Mouse (Mus musculus) adrenal gland, postnatal 14 days (tissue): ENCODE results near the gene Kif22. TPM values are rescaled to one million over a fixed set of nuclear protein-coding genes. Genes with fewer than 3 reads are reported as not detected.

ENCODE experiments used
- DNase-seq: peaks from one replicate; pipeline ENCODE4 v3.0.0; 2021; ENCODE audit warnings: mixed read lengths
- total RNA-seq: library from RNA; stranded (reverse); gene quantifications from 2 replicates; pipeline ENCODE4 v1.2.3, GENCODE M21; 2021

Kif22 gene
- total RNA-seq, 1 experiment from 2014 or later = 21.7 TPM

DNA sequence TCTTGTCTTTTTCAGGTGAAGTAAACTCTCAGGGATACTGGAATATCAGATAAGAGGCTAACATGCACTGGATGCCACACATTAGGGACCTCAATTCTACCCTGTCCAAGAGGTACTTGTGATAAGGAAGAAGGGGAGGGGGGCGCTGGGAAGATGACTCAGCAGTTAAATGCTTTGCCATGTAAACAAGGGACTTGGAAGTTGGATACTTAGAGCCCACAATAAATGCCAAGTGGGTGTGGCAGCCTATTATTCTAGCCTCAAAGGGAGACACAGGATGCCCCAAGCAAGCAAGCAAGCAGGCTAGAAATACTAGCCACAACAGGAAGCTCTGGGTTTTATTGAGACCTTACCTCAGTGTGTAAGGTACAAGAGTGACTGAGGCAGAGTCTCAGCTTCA is 11.0 kb downstream of the Kif22 start:
- DNase-seq = no peak

DNA sequence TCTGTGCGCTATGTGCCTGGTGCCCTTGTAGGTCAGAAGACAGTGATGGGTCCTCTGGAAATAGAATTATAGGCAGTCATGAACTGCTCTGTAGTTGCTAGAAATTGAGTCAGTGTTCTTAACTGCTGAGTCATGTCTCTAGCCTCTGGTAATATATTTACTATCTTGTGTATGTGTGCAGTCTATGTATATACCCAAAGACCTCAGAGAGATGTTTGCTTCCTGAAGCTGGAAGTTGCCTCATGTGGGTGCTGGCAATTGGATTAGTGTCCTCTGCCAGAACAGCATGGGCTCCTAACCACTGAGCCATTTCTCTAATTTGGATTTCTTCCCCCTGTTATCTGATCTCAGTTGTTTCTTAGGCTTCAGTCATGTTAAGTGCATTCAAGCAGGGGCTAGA is 12.1 kb downstream of the Kif22 start:
- DNase-seq = no peak

DNA sequence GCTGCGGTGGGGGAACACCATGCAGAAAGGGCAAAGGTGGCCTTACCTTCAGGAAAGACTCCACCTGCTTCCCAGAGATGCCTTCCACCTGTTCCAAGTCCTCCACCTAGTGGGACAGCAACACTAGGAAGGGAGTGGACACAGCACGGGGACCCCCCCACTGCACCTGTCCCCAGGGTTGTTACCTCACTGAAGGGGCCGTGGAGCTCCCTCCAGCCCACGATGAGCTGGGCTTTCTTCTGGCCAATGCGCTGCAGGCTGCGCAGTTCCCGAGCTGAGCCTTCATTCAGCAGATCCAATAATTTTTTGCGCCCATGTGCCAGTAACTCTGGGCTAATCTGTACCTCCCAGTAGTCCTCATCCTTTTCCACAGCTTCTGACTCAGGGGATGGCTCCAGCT is 14.4 kb downstream of the Kif22 start:
- DNase-seq = peak; percentile 43

DNA sequence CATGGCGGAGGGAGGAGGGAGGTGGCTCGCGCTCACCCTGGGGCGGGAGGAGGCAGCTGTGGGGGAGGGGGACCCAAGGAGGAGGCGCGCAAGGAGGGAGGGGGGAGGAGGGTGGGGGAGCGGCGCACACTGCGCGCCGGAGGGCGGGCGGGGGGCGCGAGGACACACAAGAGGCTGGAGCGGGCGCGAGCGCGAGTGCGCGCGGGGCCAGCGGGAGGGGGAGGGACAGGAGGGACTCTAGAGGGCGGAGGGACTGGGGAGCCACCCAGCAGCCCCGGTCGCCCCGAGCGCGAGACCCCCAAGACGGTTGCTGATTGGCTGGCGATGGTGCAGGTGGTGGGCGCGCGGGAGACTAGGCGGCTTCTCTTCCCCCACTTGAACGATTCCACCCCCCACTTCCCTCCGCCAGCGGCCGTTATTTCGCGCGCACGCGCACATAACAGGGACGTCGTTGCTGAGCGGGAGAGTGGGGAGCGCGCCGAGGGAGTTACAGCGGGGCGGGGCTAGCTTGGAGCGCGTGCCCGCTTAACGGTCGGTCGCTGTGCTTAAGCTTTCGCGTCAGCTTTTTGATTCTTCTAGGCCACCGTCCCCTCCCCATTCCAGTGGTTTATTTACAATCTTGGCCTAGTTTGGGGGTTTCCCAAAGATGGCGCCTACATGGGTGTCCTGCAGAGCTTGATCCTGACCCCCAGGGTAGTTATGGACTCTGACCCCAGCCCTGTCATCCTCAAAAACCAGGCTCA is 15.1 kb downstream of the Kif22 start, which contains the start of gene Maz:
Maz (minus strand) TSS at position 54 of the 743 bp plus-strand sequence.
- DNase-seq = peak; percentile 99

DNA sequence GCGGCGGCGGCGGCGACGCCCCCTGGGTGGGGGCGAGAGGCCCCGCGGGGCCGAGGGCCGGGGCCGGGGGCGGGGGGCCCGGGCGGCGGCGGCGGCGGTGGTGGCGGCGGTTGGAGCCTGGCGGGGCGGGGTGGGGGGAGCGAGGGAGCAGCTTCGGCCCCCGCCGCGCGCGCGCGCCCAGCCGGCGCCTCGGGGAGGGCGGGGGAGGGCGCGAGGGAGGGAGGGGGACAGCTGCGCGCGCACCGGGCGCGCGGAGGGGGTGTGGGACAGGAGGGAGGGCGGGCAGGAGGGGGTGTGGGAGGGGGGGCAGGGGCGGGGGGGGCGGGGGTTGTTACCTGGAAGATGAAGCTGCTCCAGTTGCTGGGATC is 15.7 kb downstream of the Kif22 start:
- no peak for DNase-seq

DNA sequence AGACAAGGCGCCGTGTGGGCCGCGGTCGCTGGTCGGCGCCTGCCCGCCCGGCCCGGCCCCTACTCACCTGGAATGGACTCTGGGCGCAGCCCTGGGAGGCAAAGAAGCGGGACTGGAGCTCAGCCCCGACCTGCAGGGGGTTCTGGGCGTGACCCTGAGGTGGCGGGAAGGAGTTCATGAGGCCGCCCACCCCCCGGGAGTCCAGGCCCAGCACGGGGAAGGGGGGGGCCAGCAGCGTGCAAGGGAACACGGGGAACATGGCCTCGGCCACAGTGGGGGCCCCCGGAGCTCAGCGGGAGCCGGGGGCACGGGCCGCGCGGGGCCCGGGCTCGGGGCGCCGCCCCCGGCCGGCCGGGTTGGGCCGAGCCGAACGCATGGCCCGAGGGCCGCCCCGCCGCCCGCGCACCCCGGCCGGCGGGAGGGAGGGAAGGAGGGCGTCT is 16.1 kb downstream of the Kif22 start:
- DNase-seq = peak; percentile 81

DNA sequence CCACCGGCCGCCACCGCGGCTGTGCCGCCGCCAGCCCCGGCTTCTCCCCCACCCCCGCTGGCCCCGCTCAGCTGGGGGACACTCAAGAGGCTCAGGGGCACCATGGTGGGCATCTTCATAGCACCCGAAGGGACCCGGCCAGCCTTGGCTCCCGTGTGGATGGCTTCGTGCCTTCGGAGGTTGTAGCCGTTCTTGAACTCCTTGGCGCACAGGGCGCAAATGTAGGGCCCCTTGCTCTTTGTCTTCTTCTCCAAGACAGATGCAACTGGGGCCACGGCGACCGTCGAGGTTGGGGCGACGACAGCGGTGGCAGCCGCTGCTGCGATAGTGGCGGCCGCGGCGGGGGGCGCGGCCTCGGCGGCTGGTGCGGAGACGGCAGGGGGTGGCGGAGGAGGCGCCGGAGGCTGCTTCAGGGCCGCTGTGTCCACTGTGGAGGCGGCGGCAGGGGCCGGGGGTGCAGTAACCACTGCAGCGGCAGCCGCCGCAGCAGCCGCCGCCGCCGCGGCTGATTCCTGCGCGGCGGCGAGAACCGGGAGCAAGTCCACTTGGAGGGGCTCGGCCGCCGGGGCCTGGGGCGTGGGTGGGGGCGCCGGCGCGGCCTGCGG is 16.6 kb downstream of the Kif22 start:
- peak; percentile 82 for DNase-seq

DNA sequence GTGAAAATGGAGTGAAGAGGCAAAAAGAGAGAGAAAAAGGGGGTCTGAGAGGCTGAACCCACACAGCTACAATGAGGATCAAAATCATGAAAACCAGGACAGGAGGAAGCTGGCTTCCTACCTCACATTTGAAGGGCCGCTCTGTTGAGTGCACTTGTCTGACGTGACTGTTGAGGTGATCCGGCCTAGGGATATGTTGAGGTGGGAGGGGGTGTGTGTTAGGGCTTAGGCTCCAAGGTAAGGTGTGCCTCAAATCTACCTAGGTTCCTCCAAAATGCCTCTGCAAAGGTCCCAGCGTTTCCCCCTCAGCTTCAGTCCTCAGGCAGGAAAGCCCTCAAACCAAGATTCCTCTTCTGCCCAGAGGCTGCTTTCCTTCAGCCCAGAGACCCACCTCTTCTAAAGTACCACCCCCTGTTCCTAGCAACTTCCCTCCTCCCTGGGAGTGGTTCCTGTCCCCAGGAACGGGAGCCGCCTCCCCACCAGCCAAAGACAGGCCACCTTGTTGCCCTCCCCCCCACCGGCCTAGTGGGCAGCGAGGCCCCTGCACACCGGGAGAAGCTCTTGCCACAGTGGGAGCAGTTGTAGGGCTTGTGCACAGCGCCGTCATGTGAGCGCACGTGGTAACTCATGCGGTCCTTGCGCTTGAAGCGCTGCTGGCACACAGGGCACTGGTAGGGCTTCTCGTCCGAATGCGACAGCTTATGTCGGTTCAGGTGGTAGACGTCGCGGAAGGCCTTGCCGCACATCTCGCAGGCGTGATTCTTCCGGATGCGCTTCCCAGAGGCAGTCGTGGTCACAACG is 17.3 kb downstream of the Kif22 start:
- peak; percentile 90 for DNase-seq

DNA sequence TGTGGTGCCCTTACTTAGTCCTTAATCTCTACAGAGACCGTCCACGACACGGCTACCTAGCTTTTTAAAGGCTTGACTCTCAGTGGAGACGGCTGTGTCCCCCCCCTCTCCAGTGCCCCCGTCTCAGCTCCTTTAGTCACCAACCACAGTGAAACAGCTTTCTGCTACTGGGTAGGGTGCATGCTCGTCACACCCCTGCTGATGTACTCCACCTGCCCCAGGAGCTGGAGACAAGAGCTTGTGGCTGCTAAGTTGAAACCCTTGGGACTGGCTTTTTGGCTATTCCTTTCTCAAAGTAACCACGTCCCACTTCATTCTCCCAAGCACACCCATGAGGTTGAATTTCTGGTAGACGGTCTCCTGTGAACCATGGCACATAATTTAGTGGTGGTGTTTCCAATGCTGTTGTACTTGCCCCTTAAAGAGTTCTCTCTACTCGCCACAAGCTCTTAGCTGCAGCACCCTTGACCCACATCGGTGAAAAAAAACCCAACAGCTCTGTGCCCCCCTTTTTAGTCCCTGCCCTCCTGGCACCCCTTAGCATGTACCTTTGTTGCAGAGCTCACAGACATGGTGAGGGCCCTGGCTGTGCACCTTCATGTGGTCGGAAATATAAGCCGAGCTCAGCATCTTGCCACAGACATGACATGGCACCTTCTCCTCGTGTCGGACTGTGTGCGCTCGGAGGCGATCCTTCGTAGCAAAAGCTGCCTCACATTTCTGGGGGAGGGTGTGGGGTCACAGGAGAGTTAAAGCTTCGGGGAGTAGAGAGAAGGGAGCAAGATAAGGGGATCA is 18.2 kb downstream of the Kif22 start:
- no peak for DNase-seq

DNA sequence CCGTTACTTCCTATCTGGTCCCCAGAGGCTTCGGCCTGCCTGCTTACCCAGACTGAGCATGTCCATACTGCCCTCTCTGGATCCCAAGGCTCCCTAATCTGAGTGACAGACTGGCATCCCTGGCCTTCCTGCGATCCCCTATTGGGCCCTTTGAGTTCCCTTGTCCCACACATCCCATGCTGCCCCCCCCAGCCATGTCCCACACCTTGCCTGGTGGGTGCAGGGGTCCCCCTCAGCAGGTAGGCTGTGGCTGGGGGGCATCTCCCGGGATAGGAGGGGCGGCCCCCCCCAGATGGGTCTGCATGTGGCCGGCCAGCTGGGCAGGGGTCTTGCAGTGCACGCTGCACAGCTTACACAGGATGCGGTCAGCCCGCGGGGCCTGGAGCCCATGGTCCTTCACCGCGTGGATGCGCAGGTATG is 19.0 kb downstream of the Kif22 start:
- DNase-seq = no peak

DNA sequence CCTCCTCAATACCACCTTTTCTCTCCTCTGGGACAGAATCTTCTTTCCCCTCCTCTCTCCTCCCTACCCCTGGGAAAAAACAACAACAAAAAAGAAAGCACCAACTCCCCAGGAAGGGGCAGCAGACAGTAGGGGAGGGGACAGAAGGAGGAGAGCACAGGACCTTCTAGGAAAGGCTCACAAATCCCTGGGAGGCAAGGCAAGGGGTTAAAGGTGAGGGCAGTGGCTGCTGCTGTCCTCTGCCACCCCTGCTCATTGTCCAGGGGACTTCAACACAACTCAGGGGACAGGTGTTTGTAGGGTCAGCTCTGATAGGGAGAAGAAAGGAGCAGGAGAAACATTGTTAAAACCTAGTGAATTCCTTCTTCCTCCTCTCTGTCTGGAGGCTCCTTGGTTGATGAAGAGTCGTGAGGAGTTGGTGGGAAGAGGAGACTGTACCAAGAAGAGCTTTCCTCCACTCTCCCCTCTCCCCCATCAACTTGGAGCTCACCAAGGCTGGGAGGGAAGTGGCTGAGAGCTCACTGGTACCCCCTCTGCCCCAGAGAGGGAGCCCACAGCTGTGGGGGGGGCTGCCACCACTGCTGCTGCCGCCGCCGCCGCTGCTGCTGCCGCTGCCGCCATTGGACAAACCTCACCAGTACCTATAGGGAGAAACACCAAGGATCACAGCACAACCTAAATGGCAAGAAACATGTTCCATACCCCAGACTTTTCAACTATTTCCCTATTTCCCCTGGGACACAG is 19.6 kb downstream of the Kif22 start:
- no peak for DNase-seq

DNA sequence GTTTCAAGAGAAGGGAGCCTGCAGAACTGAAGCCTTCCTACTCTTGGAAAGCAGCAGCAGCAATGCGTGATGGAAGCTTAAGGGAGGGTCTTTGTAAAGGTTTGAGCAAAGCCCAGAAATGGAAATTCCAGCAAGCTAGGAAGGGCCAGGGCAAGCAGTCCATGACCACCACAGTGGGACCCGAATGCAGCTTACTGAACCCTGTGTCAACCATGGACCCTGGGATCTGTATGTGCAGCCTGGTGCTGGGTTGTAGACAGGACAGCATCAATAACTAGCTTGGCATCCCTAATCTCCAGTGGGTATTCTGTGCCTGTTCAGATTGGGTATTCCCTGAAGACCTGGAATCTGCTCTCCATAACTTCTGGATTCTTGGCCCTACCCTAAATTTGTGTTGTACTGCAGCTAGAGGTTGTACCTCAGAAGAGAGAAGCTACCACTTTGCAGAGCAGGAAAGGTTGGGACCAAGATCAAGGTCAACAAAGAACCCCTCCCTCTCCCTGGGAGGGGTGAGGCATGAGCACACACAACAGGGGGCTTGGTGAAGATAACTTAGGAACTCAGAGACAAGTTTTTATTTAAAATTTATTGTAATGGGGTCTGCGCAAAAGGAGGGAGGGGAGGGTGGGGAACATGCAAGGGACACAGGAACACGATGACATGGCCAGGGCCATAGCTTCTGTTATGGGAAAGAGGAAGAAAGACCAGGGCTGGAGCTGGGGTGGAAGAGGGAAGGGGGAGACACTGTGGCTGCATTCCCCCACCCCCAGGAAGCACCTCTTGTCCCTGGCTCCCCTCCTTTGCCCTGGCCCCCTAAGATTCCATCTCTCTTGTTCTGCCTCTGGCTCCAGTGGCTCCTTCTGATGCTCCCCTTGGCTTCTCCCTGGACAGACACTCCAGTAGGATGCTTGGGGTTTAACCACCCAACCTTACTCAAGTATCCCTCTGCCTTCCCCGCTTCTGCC is 20.4 kb downstream of the Kif22 start:
- no peak for DNase-seq

DNA sequence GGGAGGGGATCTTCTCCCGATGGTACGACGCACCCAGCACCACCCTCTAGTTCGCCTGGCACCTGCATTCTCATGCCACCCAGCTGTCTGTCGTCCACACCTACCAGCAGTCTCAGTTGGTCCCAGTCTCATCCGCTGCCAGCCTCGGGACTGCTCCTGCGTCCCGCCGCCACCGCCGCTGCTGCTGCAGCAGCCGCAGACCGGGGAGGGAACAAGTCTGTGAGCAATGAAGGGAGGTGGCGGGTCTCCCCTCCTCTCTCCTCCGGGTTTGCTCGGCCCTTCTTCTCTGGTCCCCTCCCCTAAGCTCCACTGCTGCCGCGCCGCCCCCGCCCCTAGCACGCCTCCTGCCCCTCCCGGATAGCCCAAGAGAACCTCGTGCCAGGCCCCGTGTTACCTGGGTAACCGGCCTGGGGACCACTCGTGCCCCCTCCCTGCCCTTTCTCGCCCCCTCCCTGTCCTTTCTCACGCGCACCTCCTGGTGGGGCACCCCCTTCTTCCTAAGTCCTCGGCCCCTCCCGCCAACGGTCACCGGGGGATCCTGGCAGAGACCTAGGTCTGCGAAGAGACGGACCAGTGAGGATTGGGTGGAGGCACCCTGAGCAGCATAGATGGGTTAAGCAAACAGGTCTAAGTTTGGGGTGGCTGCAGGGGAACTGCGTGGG is 21.2 kb downstream of the Kif22 start, which contains the start of the genes Gm42742 and Prrt2:
Gm42742 (minus strand) TSS at position 197 of the 662 bp plus-strand sequence.
Prrt2 (minus strand) TSS at position 311 of the 662 bp plus-strand sequence.
- peak; percentile 78 for DNase-seq

DNA sequence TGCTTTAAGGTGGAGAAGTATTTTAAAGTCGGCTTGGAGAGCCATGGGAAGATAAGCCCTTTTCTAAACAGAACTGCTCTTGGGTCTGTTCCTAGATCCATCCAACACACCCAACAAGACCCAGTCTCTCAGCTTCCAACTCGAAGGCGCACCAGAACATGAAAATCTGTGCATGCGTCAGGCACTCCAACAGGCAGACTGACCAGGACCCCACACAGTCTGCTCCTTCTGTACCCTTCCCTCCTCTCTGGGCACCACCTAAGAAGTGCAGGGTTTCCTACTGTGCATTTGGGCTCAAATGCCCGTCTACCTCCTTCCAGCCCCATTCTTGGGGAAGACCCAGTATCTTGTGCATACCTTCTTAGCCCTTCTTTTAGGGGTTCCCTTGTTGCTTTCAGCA is 21.8 kb downstream of the Kif22 start:
- DNase-seq = no peak

DNA sequence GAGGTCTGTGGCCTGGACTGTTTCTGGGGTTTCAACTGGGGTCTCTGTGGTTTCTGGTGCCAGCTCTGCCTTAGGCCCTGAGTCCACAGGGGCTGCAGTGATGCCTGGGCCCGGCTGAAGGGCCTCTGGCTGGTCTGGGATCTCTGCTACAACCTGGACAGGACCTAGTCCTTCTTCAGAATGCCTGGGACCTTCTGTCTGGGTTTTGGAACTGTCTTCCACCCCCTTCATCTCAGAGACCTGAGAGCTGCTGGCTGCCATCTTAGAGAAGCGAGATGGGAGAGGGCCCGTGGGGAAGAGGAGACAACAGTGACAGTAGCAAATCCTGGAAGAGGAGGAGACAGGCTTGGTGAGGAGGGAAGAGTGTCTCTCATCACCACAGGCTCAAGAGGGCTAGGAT is 22.2 kb downstream of the Kif22 start:
- DNase-seq = no peak

DNA sequence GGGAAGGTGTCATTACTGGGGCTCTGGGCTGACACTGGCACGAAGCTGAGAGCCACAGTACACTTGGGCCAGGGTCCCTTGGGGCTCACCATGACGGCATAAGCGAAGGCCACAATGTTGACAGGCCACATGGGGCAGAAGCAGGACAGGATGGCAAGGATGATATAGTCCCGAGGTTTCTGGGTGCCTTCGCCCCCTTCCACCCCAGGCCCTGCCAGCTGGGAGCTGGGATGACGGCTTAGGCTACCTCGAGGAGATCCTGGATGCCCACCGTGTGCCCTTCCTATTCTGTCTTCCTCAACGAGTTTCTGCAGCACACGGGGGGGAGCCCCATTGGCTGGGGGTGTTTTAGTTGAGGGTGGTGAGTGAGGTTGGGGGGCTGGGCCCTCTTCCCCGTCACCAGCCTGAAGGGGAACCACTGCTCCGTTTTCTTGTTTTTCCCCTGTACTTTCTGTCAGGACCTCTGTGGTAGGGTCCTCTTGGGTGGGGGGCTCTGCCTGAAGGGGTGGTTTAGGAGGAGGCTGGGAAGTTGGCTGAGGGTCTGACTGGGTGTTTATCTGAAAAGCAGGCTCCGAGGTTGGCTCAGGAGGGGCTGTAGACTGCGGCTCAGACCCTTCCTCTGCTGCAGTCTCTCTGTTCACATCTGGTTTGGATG is 22.8 kb downstream of the Kif22 start:
- DNase-seq = no peak

DNA sequence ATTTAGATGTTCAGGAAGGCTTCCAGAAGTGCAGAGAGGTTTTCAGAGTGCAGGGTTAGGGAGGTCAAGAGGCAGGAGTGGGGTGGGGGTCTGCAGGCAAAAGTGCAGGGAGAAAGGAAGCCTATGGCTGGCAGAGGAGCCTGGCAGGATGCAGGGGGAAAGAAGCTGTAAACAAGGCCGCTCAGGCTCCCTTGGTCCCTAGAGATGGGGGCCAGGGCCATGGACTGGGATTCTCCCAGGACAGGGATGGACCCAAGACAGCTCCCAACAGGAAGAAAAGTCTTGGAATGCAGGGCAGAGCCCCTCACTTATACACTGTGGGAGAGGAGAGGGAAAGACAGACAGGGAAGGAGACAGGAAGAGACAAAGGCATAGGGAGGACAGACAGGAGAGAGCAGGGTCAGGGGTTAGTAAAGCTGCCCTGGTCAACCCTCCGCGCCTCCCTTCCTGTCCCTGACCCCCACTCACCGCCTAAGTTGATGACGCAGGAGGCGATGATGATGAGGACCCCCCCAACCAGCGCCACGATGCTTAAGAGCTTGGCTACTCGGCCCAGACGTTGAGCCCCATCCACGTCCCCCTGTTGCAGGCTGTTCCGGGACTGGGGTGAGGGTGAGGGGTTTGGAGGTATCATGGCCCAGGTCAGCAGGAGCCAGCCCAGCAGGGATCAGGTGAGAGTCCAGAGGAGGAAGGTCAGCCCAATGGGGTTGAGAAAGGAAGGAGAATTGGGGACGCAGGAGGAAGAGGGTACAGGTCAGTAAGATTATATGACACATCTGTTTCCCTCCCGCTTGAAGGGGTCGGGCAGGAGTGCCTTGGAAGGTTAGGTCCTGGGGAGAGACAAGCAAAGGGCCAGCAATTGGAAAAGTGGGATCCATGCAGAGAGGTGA is 23.6 kb downstream of the Kif22 start:
- no peak for DNase-seq

DNA sequence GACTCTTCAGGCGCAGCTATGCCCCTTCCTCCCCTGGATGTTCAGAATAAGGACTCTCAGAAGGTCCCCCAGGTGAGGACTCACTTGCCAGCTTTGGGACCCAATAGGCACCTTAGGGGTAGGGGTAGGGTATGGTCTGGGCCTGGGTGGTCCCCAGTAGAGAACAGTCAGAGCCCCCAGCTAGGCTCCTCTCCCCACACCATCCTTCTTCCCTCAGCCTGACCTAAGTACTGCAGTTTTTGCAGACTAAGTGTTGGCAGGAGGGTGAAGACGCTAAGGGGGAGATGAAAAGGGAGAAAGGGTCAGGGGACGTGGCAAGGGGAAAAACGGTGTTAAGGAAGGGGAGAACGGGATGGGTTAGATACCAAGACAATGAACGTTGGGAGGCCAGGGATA is 24.3 kb downstream of the Kif22 start:
- DNase-seq = no peak
